Mouse (Mus musculus) CD4-positive, CD25-positive, alpha-beta regulatory T cell, adult 4 months (primary cell): Measurements from ENCODE around the gene Cited1. TPM values are rescaled to one million over a fixed set of nuclear protein-coding genes. Genes with fewer than 3 reads are reported as not detected.
"Not testable (repeated sequence)": the region's sequence is repeated elsewhere in the genome, so short reads cannot be mapped to it uniquely, and the experiment has no call there.

Source experiments
- ATAC-seq: one replicate; pipeline ENCODE4 v1.8.0; 2017
- polyA plus RNA-seq, 2 experiments: library from polyadenylated mRNA; unstranded; fragments of 100-300 nt; shearing (Covaris generic); gene quantifications; one replicate each; pipeline ENCODE4 v1.2.1; 2017

Cited1 gene
- not detected for polyA plus RNA-seq

DNA sequence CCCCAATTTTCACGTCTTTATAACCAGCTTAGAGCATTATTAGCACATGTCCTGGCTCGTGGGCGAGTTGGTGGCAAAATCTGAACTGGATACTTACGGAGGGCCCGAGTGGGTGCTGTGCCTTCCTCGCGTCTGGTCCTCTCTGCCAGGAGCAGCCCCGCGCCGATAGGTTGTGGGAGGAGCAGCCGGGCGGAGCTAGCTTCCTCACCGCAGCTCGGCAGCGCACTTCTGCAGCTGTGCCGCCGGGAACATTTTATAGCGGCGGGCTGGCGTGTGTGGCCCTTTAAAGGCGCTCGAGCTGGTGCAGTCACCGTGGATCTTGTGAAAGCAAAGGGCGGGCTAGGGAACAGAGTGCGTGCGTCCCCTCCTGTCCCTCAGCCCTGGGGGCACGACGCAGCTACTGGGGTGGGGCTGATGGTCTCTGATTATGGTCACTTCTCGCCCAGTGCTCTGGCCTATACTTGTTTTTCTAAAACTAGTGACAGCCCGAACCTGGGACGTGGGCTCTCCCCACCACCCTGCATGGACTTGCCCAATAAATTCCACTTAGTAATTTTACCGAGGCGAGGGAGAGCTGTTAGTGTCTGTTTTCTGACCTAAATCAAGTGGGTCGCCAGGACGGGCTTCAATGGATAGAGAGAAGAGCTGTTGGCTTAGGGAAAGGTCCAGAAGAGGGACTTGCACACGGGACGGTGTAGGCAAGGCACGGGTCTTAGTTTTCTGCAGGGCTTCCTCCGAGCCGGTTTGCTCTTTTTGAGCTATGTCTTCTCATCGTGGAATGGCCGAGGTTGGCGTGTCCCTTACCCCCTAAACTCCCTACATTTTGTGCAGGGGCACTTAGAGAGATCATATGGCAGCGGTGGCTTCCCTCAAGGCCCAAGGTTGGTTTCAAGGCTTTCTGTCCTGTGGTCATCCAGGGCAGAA, at the start of gene Cited1:
TSS of gene Cited1 (minus strand) at position 245 of the 924 bp plus-strand sequence.
- peak; percentile 45 for ATAC-seq

DNA sequence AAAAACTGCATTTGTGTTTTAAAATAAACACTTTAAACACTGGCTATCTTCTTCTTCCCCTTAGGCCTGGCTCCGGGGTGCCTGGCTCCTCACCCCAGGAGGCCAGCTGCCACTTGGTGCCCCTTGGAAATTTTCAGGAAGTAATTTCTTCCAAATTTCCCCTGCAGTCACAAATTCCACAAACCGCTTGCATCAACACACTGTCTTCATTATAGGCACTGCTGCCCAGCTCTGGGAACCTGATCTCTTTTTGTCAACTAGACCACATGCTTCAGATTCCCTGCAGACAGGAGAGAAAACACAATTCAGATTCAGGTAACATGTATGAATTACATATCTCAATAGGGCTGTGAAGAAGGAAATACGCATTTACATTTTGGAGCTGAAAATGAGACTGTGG, 32.9 kb upstream of the Cited1 start:
- ATAC-seq = no peak

DNA sequence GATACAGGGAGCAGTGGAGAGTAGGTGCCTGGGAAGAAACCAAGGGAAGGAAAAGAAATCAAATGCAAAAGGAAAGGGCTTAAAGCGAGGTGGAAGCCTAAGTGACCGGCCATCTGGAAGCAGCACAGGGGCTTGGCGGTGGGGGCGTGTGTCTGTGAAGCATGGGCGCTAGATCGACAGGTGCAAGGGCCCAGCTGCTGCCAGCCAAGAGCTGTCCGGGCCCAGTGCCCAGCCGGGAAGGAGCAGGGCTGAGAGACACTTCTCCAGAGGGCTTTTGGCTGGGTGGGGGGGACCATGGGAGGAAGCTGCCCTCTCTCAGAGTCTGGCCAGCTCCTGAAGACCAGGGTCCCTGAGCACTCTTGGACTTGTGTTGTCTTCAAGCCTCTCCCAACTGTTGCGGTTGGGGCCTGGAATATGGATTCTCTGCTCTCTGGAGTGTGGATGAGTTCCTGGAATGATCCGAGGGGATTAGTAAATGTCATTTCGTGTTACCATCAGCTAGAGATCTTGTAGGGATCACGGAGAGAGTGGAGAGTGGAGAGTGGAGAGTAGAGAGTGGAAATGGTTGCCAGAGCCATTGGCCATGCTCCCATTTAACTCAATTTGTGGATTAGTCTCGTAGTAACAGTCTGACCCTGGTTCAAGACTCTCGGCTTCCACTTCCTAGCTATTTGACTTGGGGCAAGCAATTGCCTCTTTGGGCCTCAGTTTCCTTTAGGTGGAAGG, 10.8 kb upstream of the Cited1 start:
- ATAC-seq = no peak

DNA sequence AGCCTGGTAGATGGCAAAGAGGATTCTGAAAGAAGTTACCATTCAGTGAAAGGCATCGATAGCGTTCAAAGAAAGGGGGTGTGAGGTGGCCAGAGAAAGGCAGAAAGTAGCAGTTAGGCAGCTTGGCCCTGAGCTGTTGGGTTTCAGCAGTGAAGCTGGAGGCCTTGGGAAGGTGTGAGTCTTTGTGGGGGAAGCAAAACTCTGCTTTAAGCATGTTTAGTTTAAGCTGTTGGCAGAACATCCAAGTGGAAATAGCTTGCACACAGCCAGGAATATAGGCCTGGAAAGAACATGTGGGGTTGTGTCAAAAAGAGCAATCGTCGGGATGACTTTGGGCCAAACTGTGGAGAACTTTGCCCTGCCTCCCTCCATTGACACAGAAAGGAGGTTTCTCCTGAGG, 7.8 kb upstream of the Cited1 start:
- ATAC-seq = no peak

DNA sequence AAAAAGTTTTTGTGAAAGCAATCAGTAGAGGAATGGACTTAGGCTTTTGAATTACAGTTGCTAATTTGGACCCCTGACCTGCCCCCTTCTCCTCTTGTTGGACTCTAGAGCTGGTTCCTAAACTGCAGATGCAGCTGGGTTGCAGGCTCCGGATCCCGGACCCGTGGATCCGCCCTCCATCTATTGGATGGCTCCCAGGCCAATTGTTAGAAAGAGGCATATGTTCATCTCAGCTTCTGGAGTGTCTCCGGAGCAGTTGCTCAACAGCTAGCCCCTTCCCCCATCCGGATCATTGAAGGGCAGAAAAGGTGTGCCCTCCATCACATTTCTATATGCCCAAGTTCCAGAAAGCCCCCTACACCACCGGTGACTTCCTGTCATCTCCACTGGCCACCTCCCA, 1.9 kb upstream of the Cited1 start:
- no peak for ATAC-seq

DNA sequence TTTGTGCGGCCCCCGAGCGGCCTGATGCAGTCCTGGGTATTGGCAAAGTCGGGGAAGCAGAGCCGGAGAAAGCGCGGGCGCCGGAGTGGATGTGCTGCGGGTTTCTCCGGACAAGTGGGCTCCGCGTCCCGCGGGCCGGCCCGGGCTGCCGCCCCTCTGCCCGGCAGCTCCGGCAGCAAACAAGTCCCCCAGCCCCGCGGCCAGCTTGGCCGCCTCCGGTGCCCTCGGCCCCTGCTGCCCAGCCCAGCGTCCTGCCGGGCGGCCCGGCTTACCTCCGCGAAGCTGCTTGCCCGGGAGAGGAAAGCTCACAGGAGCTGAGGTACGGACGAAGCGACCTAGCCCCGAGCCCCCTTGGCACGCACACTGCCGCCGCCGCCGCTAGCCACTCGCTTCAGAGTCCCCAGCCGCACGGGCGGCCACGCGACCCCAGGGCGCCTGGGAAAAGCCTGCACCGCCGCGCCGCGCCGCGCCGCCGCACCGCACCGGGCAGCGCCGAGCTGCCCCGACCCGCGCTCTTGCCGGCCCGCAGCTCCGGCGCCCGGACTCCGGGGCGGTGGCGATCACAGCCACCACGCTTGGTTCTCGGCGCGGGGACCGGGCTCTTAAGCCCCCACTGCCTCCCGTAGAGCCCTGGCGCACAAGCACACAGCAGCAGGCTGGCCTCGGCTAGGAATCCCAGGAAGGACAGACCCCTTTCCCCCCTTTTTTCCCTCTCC, 602 bp downstream of the Cited1 start:
- no peak for ATAC-seq

DNA sequence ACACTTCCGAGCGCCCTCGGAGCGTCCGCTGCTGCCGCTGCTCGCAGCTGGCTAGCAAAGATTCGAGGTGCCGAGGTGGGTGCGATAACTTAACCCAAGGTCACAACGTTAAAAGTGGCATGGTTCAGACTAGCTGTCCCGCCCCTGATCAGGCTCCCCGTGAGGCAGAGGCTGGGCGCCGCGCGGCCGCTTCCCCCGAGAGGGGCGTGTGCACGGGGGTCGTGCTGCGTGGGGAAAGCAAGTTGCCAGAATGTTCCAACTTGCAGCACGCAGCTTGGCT, 1.1 kb downstream of the Cited1 start:
- ATAC-seq = no peak

DNA sequence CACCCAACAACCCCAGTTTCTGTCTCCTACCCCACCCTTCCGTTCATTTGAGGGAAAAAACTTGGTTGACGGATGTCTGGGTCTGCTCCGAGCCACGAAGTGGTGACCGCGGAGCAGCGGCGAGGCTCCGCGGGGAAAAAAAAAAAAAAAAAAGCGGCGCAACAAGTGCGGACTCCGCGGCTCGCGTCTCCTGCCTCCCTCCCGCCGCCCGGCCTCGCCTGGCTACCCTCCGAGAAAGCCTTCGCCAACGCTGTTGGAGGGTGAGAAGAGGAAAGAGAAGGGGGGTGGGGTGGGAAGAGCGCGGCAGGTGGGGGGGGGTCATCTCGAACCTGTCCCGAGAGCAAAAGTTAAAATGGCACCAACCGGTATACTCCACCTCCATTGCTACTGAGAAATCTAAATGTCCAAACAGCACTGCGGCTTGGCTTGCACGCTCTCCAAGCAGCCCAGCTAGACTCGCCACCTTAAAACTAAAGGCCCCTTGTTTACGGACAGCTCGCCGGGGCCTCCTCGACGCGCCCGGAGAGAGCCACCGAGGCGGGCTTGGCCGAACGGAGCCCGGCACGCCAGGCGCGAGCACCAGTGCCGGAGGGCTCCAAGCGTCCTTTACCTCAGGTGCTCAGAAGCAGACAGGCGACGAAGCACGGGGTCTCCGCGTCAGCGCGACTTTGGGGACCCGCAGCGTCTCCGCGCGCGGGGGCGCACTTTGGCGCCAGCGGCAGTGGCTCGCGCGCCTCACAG, 1.7 kb downstream of the Cited1 start:
- ATAC-seq = no peak

DNA sequence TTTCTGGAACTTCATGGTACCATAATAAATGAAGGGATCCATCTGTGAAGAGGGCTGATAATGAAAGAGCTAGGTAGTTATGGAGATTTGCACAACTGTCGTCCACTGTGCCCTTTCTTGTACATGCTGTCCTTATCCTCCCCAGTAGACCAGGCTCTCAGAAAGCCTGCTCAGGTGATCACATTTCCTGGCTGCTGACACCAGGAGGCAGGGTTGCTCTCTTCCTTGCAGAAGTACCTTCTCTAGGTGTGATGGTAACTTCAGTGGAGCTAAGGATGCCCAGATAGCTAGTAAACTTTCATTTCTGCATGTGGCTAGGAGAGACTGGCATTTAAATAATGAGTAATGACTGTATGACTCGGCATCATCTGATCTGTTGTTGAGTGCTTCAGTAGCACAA, 7.6 kb downstream of the Cited1 start:
- ATAC-seq = no peak

DNA sequence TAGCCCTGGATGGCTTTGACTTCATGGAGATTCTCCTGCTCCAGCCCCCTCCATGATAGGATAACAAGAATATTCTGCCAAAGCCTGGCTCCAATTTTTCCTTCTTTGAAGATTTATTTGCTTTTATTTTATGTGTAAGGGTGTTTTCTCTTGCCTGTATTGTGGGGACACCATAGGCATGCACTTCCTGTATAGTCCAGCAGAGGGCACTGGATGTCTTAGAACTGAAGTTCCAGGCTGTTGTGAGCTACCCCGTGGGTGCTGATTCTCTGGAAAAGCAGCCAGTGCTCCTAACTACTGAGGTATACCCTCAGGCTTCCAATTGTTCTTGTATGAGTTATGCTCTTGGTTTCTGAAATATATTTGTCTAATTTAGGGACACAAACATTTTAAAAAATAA, 32.9 kb downstream of the Cited1 start:
- no peak for ATAC-seq

DNA sequence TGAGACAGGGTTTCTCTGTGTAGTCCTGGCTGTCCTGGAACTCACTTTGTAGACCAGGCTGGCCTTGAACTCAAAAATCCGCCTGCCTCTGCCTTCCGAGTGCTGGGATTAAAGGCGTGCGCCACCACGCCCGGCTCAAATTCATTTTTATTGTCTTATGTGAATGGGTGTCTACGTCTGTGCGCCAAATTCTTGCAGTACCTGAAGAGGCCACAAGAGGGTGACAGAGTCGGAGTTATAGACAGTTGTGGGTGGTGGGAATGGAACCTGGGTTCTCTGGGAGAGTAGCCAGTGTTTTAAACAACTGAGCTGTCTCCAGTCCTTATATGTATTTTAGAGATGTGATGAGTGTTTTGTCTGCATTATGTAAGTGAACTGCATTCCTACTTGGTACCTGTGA, 36.6 kb downstream of the Cited1 start:
- ATAC-seq = not testable (repeated sequence)

Other genes starting within 250 kb of the Cited1 start
- gene Rtl5, start 180.9 kb downstream of the Cited1 start, polyA plus RNA-seq = 1 to 10 TPM in 1 of 2 experiments, under 1 TPM in 1; 0.50 to 2.3 TPM
- 10 to 100 TPM; 17.9 to 60.8 TPM for gene Pin4, start 132.7 kb downstream of the Cited1 start, polyA plus RNA-seq
- gene Ercc6l, start 95.1 kb downstream of the Cited1 start, polyA plus RNA-seq = 1 to 10 TPM; 1.4 to 3.7 TPM
- 1,000 to 10,000 TPM; 1,685 to 1,975 TPM for gene Rps4x, start 62.8 kb downstream of the Cited1 start, polyA plus RNA-seq